Mouse (Mus musculus) spleen, adult 2 months (tissue): ENCODE results near the gene Prl2c3.

Experiments
- CTCF ChIP-seq: fragments of 200-500 bp; IDR thresholded peaks from 2 replicates; pipeline ENCODE4 v1.5.1; 2011; ENCODE audit warnings: mild to moderate bottlenecking, inconsistent platforms; ENCODE audit not compliant: insufficient read depth, insufficient read length, insufficient replicate concordance; ENCODE audit errors: extremely low read depth
- POLR2A ChIP-seq: fragments of 200-500 bp; IDR thresholded peaks from 2 replicates; pipeline ENCODE4 v1.6.1; 2011; ENCODE audit warnings: low read depth, low read length, inconsistent platforms

DNA sequence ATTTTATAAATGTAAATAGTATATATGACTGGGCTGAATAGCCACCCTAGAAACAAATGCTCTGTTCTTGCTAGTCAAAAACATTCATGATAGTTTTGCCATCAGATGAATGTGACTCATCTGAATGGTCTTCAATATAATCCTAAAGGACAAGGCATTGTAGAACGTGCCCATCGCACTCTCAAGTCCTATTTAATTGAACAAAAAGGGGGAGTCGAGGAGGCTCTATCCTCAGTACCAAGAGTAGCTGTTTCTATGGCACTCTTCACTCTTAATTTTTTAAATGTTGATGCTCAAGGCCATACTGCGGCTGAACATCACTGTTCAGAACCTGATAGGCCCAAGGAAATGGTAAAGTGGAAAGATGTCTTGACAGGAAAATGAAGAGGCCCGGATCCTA lies 29.2 kb upstream of the Prl2c3 start:
- no peak for TF ChIP-seq CTCF
- no peak for TF ChIP-seq POLR2A
